Comparison of ENCODE assay signal across 24 mouse cellular contexts in the genomic region with DNA sequence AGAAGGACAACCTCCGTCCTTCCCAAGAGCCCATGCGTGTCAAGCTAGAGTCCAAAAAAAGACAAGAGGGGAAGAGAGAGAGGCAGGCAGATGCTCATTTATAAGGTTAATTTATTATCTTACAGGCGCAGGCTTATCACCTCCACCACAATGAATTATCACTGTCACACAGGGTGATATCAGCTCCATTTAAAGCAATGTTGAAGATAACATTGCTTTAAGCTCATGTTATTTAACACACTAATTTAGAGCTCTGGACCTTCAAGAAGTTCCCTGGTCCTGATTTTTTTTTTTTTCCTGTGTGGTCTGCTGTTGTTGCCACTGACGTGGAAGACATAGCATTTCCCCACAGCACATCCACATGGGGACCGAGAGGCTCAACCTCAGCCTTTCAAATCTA. TPM values are rescaled to one million over a fixed set of nuclear protein-coding genes. Genes with fewer than 3 reads are reported as not detected.
DNase-seq lines count a peak whose midpoint lies in the region; ATAC-seq and TF ChIP-seq lines count a peak whose summit lies in the region.
"Had no signal": no experiment of that assay in that cellular context is flagged by ENCODE, and none has a peak within 500 bp of the region (broad histone marks: within the 10 kb centered on the region; RNA-seq: fewer than 3 reads in every experiment).

No protein-coding gene starts in this region.

- ATAC-seq in heart, embryonic 14.5 days (ENCODE audit: insufficient number of reproducible peaks, insufficient read depth, low FRiP score, low read depth) = no peak
- ATAC-seq in G1E (ENCODE audit: extremely low read depth, insufficient number of reproducible peaks, low FRiP score, poor library complexity, severe bottlenecking) = 0 out of 2 replicates have a peak, but pooled peaks have one; percentile 22
- ATAC-seq in megakaryocyte progenitor cell, adult 5-6 weeks (replicated peaks; ENCODE audit: poor library complexity) = peak; percentile 38
- ATAC-seq in forebrain, postnatal 0 days = no peak
- ATAC-seq: CD4-positive, CD25-positive, alpha-beta regulatory T cell, adult 4 months; forebrain, embryonic 14.5 days had no signal

- H3K4me1 ChIP-seq in heart, embryonic 10.5 days = peaks cover 46% of the 10 kb centered on the region
- H3K4me1 ChIP-seq in heart, embryonic 14.5 days (ENCODE audit: control insufficient read depth in 2 of 2, insufficient read depth in 2 of 2, low read length in 2 of 2) = peaks cover 18 to 31% of the 10 kb centered on the region in 2 experiments
- H3K4me1 ChIP-seq in G1E (ENCODE audit: insufficient read depth, low read depth, low read length) = peaks cover 14% of the 10 kb centered on the region
- peaks cover 5% of the 10 kb centered on the region; the same call in 1 of the 2 replicates for H3K4me1 ChIP-seq in forebrain, postnatal 0 days (ENCODE audit: insufficient read depth)

- H3K36me3 ChIP-seq in heart, embryonic 10.5 days = no peaks in the 10 kb centered on the region
- no peaks in the 10 kb centered on the region for H3K36me3 ChIP-seq in heart, embryonic 14.5 days (ENCODE audit: control insufficient read depth, insufficient read depth, low read length)
- no peaks in the 10 kb centered on the region for H3K36me3 ChIP-seq in G1E (replicated peaks)
- no peaks in the 10 kb centered on the region for H3K36me3 ChIP-seq in forebrain, postnatal 0 days (ENCODE audit: insufficient read depth)
- H3K36me3 ChIP-seq: embryonic facial prominence, embryonic 15.5 days; forebrain, embryonic 10.5 days; hindbrain, embryonic 15.5 days had no signal

- peaks cover 58% of the 10 kb centered on the region for H3K27me3 ChIP-seq in heart, embryonic 10.5 days (ENCODE audit: insufficient read depth, poor library complexity, severe bottlenecking)
- H3K27me3 ChIP-seq in heart, embryonic 14.5 days (ENCODE audit: control insufficient read depth, insufficient read depth, low read length) = peaks cover 11% of the 10 kb centered on the region
- peaks cover 55% of the 10 kb centered on the region for H3K27me3 ChIP-seq in G1E (ENCODE audit: insufficient read depth, low read length)
- H3K27me3 ChIP-seq in forebrain, postnatal 0 days (ENCODE audit: insufficient read depth, low read length) = no peaks in the 10 kb centered on the region; the same call in 1 of the 2 replicates

- intact Hi-C loops in heart, postnatal 14 days (cut with DNase I) = no loop called here

- H3K4me2 ChIP-seq in heart, embryonic 14.5 days (ENCODE audit: low read length) = peak overlapping the region; percentile 92
- H3K4me2 ChIP-seq in forebrain, postnatal 0 days (ENCODE audit: low read depth) = no peak overlapping the region
- H3K4me2 ChIP-seq: hindbrain, embryonic 15.5 days had no signal

- no peak overlapping the region for H3K4me3 ChIP-seq in heart, embryonic 10.5 days
- H3K4me3 ChIP-seq in heart, embryonic 14.5 days (ENCODE audit: control insufficient read depth in 1 of 2, insufficient read depth in 1 of 2, low read depth in 1 of 2, low read length in 2 of 2) = peak overlapping the region; percentile 5 to 85; a peak in 2 of 4 replicates
- no peak overlapping the region for H3K4me3 ChIP-seq in G1E (ENCODE audit: low read depth, low read length)
- no peak overlapping the region for H3K4me3 ChIP-seq in forebrain, postnatal 0 days (ENCODE audit: low read depth, low read length)
- H3K4me3 ChIP-seq: embryonic facial prominence, embryonic 15.5 days; erythroblast, embryonic 14.5 days; forebrain, embryonic 10.5 days; hindbrain, embryonic 15.5 days had no signal

- DNase-seq in heart, embryonic 10.5 days (ENCODE audit: low spot score) = no peak
- no peak for DNase-seq in heart, adult 11 months
- no peak for DNase-seq in heart, postnatal 14 days
- no peak for DNase-seq in G1E (ENCODE audit: low spot score)
- no peak for DNase-seq in forebrain, postnatal 0 days
- DNase-seq: adrenal gland, adult 8-10 months; adrenal gland, postnatal 36 days; B cell, adult 2 months; cerebellum, adult 11 months; cerebellum, adult 8-10 months; cerebellum, postnatal 14 days; embryo, embryonic 11 days; gastrocnemius, postnatal 36 days; heart, adult 18-20 months; kidney, adult 11 months; kidney, adult 9 months had no signal

- peak overlapping the region; percentile 89; the same call in 1 of the 2 replicates for H3K27ac ChIP-seq in heart, embryonic 10.5 days
- H3K27ac ChIP-seq in heart, embryonic 14.5 days (replicated peaks in 1 of 2; ENCODE audit: control insufficient read depth in 1 of 2, insufficient read depth in 1 of 2, low read depth in 2 of 2, low read length in 2 of 2) = peak overlapping the region; percentile 42 to 74; a peak in 3 of 4 replicates
- no peak overlapping the region for H3K27ac ChIP-seq in forebrain, postnatal 0 days (ENCODE audit: low read depth, low read length)
- H3K27ac ChIP-seq: embryonic facial prominence, embryonic 15.5 days; forebrain, embryonic 10.5 days; hindbrain, embryonic 15.5 days had no signal

- WGBS in heart, embryonic 10.5 days = 39% methylated on average over 5 of the region's 5 CpGs
- WGBS in heart, embryonic 14.5 days = 30% methylated on average over 5 of the region's 5 CpGs
- WGBS in forebrain, postnatal 0 days = 94% methylated on average over 5 of the region's 5 CpGs

- H3K9me3 ChIP-seq in heart, embryonic 10.5 days = no peaks in the 10 kb centered on the region
- H3K9me3 ChIP-seq in heart, embryonic 14.5 days (ENCODE audit: control insufficient read depth, low read length) = no peaks in the 10 kb centered on the region
- peaks cover 13% of the 10 kb centered on the region for H3K9me3 ChIP-seq in G1E (replicated peaks)
- H3K9me3 ChIP-seq in forebrain, postnatal 0 days (ENCODE audit: low read length) = no peaks in the 10 kb centered on the region
- H3K9me3 ChIP-seq: embryonic facial prominence, embryonic 15.5 days; forebrain, embryonic 10.5 days; hindbrain, embryonic 15.5 days had no signal

- TF ChIP-seq CTCF in G1E (IDR thresholded peaks at IDR 0.05; ENCODE audit: low read depth, low read length) = no peak
- TF ChIP-seq CTCF in forebrain, postnatal 0 days (IDR thresholded peaks at IDR 0.05; ENCODE audit: low read depth) = no peak

- peak overlapping the region; percentile 92 for H3K9ac ChIP-seq in heart, embryonic 14.5 days (ENCODE audit: low read length)
- no peak overlapping the region for H3K9ac ChIP-seq in forebrain, postnatal 0 days
- H3K9ac ChIP-seq: embryonic facial prominence, embryonic 15.5 days; hindbrain, embryonic 15.5 days had no signal

RNA-seq across cellular contexts. Expression of a gene that starts 1.7 kb away (rescaled TPM):
- 1.3 and 1.8 TPM in 2 replicates for polyA plus RNA-seq in heart, embryonic 10.5 days (2016; fragmentation: Nextera tagmentation; extraction: Ambion mirVana)
- 4.5 and 4.6 TPM in 2 replicates for polyA plus RNA-seq in heart, embryonic 14.5 days (2014; fragmentation: Nextera tagmentation; extraction: Ambion mirVana)
- total RNA-seq in heart, postnatal 14 days (2021) = 10 to 100 TPM in 1 of 2 experiments, 1 to 10 TPM in 1; 8.9 to 12.3 TPM
- total RNA-seq in G1E (2014; fragmentation: Nextera tagmentation) (not detected in 2 replicates), G1E (2017) (under 0.01 TPM in 2 replicates)
- not detected in 2 replicates for polyA plus RNA-seq in G1E (2012)
- 1.6 and 2.2 TPM in 2 replicates for total RNA-seq in megakaryocyte progenitor cell, adult 5-6 weeks (2015)
- total RNA-seq in megakaryocyte progenitor cell, adult 5-6 weeks (2017) = 1.9 and 2.2 TPM in 2 replicates
- 59.1 and 74.1 TPM in 2 replicates for total RNA-seq in forebrain, postnatal 0 days (2014; rRNA removed)
- polyA plus RNA-seq in forebrain, postnatal 0 days (2015; fragmentation: Nextera tagmentation; extraction: Ambion mirVana) = 2.2 and 3.9 TPM in 2 replicates
- polyA plus RNA-seq: erythroblast, embryonic 14.5 days had no signal

Comparison
In these comparisons a context has a peak if more than half of its experiments do, and no peak if none do; other contexts are left out.
1. H3K4me3 ChIP-seq: peak in heart, embryonic 14.5 days (2 of 2); none in heart, embryonic 10.5 days (single experiment), G1E (single experiment) and forebrain, postnatal 0 days (single experiment).
2. ATAC-seq: peak in G1E (single experiment) and megakaryocyte progenitor cell, adult 5-6 weeks (single experiment); none in heart, embryonic 14.5 days (single experiment) and forebrain, postnatal 0 days (single experiment).